Mouse (Mus musculus) cerebellum, adult (tissue): ENCODE data around the gene Nkx6-1.

Experiments
- ATAC-seq: cut with Nextera tagmentation; 2 replicates; pipeline ENCODE4 v1.9.2; 2017; ENCODE audit warnings: mild to moderate bottlenecking, moderate library complexity, mixed read lengths; ENCODE audit not compliant: insufficient number of reproducible peaks, low FRiP score, low TSS enrichment

Gene Nkx6-1

DNA sequence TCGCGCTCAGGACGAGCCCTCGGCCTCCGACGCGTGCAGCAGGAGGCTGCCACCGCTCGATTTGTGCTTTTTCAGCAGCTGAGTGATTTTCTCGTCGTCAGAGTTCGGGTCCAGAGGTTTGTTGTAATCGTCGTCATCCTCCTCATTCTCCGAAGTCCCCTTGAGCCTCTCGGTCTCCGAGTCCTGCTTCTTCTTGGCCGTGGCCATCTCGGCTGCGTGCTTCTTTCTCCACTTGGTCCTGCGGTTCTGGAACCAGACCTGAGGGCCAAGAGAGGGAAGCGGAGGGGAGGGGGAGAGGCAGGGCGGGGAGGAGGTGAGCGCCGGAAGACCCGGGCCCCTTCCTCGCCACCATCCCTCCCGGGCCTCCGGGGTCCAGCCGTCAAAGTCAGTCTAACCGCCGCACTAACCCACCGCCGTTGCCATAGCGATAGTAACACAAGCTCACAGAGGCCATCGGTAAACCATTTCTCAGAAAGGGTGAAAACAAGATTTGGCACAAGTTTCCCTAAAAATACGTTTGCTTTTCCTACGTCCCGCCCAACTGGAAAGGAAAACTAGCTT is 5.3 kb downstream of the Nkx6-1 start:
- no peak for ATAC-seq

DNA sequence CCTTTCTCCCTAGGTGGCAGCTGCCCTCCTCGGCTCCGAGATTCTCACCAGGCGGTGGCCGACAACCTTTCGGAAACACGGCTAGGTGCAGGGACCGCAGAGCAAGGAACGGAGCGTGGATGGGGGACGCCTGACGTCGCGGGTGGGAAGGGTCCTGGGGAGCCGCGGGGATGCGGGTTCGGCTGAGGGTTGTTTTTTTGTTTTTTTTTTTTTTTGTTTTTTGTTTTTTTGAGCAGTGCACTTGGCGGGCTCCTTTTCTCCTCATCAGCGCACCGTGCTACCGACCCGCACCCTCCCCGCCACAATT is 5.9 kb downstream of the Nkx6-1 start:
- ATAC-seq, result no peak

DNA sequence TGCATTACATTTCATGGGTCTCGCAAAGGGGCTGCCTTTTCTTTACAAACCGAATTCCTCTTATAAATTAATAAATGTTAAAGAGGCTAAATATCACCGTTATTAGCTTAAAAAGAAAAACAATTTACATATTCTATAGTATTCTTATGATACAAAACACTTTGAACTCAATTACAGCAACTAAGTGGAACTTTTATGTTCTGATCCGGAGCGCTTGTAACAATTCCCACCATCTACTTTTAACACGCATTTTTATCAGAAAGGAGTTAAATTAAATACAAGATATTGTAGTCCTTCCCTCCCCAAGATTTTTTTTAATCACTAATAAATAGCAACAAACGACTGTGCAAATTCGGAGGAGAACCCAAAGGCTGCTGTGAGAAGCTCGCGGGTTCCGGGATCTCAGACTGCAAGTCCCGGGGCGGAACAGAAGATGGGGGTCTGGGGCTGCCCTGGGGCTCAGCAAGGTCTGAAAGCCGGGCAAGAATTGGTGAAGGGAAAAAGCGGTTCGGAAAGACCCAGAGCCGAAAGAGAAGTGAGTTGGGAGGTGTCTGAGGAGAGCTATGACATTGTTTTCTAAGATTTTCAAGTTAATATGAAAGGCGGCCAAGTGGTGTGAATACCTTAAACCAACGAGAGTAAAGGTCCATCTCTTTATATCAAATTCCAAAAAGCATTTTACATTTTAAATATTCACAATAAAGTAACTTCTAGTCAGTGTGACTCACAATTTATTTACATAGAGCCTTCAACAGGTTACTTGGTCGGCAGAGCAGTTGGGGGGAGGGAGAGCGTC is 6.4 kb downstream of the Nkx6-1 start:
- ATAC-seq, result no peak

DNA sequence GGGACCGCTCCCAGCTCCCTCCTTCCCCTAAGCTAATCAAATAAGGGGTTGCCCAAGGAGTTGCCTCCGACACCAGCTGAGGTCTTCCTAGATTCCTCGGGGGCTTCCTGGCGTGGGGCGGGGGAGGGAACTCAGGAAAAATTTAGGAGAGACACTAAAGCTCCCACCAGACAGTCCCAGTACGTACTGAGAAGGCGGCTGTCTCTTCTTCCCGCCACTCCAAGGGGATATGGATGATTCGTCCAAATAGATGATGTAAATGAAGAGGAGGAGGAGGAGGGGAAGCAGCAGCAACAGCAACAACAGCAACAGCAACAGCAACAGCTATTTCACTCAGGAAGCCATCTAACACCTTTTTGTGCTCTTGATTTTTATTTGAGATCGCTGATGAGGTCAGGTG is 7.1 kb downstream of the Nkx6-1 start:
- no peak for ATAC-seq

DNA sequence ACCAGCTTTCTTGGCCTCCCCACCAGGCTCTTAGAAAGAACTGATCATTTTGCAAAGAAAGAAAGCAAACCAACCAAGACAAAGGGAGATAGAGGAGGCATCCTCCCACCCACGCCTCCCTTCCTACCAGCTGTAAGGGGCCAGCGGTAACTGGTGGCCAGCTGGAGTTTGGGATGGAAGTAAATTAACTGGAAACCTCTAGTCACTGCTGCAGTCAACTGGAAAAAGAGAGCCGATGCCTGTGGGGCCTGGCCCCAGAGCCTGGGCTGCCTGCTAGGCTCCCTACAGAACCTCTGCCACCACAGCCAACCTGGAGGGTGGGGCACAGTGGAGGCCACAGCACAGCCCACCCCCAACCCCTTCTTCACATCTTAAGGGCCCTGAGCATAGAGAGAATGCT is 8.7 kb downstream of the Nkx6-1 start:
- ATAC-seq, result no peak

DNA sequence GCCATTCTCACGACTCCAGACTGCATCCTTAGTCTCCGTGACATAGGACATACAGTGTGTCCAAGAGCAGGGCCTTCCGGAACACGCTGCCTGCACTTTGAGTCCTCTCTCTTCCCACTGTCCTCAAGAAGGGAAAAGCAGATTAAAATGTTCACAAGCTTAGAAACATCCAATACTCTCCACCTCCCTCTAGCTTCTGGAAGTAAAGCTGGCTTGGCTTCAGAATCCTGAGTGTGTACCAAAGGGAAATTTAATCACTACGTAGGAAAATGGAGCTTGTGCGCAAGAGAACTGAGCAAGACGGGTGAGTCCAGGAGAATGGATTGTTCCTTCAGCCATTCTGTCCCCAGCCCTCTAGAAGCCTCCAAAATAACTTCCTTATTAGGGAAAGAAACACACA is 9.4 kb downstream of the Nkx6-1 start:
- no peak for ATAC-seq

DNA sequence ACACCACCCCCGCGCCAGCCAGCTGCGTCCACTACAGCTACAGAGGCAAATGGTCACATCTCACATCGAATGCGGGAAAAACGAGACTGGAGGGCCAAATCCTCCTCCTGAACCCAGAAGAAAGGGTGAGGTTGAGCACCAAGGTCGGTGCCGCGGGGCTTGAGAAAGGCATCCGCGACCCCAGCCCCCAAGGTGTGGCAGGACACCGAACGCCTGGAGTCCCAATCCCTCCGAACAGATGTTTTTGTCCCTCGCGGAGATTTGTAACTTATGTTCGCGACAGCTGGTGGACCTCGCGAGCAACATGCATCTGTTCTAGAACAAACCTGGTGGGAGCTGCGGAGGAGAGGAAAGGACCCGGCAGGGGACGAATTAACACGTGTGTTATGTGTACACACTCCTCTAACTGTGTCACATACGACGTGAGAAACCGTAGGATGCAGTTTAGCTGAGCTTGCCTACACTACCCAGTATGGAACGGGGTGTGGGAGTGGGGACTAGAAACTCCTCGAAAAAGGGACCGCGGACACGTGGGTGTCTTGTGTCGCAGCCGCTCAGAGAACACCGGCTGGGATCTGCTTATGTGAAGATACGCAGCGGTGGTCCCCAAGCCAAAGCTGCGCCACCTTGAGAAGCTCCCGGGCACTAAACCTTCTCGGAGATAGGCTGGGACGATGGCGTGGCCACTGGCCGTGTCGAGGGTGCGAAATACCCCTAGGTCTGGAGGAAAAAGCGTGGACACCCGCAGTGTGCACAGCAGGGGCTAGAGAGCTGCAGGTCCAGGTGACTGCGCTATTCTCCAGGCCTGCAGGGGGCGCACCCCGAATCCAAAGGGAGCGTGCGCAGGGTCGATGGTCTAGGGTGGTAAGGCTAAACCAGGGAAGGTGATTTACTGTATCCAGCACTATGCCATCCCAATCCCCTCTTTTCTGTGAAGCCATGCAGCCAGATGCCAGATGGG is 16.8 kb downstream of the Nkx6-1 start:
- ATAC-seq, result no peak

DNA sequence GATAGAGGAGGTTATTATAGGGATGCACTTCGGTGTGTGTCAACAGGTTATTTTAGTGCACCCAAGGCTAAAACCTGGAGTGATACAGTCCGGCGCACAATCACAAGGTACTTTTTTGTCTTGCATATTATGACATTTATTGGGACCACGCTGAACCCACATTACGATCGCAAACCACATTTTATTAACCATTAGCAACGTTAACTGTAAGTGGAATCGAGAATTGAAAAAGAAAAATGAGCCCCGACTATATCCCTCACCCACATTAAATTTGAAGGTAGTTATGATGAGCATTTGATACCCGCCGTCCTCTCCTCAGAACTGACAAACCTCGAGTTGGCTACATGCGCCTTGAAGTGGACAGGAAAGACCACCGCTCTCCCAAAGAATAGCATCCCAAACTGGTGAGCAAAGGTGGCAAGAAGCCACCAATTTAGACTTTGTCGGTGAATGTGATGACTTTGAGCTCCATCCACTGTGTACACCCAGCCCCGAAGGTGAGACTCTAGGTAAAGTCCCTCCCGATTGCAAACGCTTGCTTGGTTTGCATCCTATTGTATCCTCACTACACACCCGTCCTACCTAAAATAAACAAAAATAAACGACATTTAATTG is 17.7 kb downstream of the Nkx6-1 start:
- ATAC-seq, result no peak

DNA sequence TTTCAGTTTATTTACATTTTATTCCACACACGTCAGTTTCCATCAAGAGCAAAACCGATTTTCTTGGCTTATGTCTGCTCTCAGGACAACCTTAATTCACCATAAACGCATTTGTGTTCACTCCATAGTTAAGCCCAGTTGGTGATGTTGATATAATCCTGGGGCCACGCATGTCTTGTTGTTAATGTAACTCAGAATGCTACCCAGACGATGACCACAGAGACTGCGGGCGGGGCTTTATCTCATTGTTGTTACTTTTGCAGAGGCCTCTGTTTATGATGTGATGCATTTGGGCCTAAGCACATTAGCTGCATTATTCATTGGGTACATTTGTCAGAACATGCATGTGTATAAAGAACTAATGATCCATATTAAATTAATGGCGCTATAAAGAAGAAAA is 19.7 kb downstream of the Nkx6-1 start:
- no peak for ATAC-seq

DNA sequence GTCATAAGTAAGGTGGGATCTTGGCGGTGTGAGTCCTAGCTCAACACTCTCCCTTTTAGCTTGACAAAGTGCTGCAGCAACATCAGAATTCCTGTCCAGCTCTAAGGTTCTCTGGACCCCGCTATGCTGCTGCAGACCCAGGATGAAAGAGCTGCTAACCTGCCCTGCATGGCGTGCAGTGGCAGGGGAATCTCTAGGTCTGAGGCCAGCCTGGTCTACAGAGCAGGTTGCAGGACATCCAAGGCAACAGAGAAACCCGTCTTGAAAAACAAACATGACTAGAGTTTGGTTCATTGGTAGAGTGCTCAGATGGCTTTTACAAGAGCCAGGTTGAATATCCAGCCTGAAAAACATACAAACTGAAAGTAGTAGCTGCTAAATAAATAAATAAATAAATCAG is 26.7 kb downstream of the Nkx6-1 start:
- no peak for ATAC-seq
